Mouse (Mus musculus) midbrain, embryonic 14.5 days (tissue): ENCODE measurements around the gene Rad51b. TPM values are rescaled to one million over a fixed set of nuclear protein-coding genes. Genes with fewer than 3 reads are reported as not detected.

ENCODE experiments used
- ATAC-seq: fragments of 200-750 bp; cut with Nextera tagmentation; 2 replicates; pipeline ENCODE4 v1.8.0; 2017; ENCODE audit warnings: moderate number of reproducible peaks, moderate library complexity; ENCODE audit not compliant: low FRiP score, low TSS enrichment
- DNase-seq: peaks from one replicate; pipeline ENCODE4 v3.0.0-alpha.2; 2015
- H3K27ac ChIP-seq: fragments of 300-500 bp; sonication (generic); replicated peaks from 2 replicates; pipeline ENCODE4 v1.5.1; 2014; ENCODE audit warnings: mild to moderate bottlenecking, low read depth, low read length, moderate library complexity
- H3K27me3 ChIP-seq: fragments of 300-500 bp; sonication (generic); 2 replicates; pipeline ENCODE4 v1.6.1; 2014; ENCODE audit warnings: low read length, control low read depth, mixed read lengths; ENCODE audit not compliant: control insufficient read depth, insufficient read depth
- H3K36me3 ChIP-seq: fragments of 300-500 bp; sonication (generic); 2 replicates; pipeline ENCODE4 v1.6.1; 2014; ENCODE audit warnings: low read length, control low read depth; ENCODE audit not compliant: control insufficient read depth, insufficient read depth
- H3K4me1 ChIP-seq: fragments of 300-500 bp; sonication (generic); 2 replicates; pipeline ENCODE4 v1.6.1; 2014; ENCODE audit warnings: mild to moderate bottlenecking, antibody characterized with exemption, low read length, control low read depth; ENCODE audit not compliant: control insufficient read depth, insufficient read depth
- H3K4me2 ChIP-seq: fragments of 300-500 bp; sonication (generic); 2 replicates; pipeline ENCODE4 v1.6.1; 2014; ENCODE audit warnings: mild to moderate bottlenecking, low read length, moderate library complexity
- H3K4me3 ChIP-seq: fragments of 300-500 bp; sonication (generic); replicated peaks from 2 replicates; pipeline ENCODE4 v1.5.1; 2014; ENCODE audit warnings: low read depth, low read length
- H3K9ac ChIP-seq: fragments of 300-500 bp; sonication (generic); replicated peaks from 2 replicates; pipeline ENCODE4 v1.6.1; 2014; ENCODE audit warnings: mild to moderate bottlenecking, low read length, moderate library complexity
- H3K9me3 ChIP-seq: fragments of 300-500 bp; sonication (generic); 2 replicates; pipeline ENCODE4 v1.6.1; 2016; ENCODE audit warnings: low read length, control low read depth, mixed read lengths; ENCODE audit not compliant: control insufficient read depth
- WGBS: fragments of 180-500 bp; shearing (Covaris S2); extraction: QIAGEN DNeasy Blood & Tissue Kit; methylation state at CpG from one replicate; pipeline ENCODE4 v1.1.7; 2014; 5-methylcytosine and 5-hydroxymethylcytosine counted together
- polyA plus RNA-seq: library from polyadenylated mRNA; unstranded; fragments of >200 nt; fragmentation: Nextera tagmentation; extraction: Ambion mirVana; gene quantifications from 2 replicates; pipeline ENCODE4 v1.2.1, GENCODE M21; 2014

Rad51b gene
- polyA plus RNA-seq, 1 experiment from 2014 or later = 1.6 TPM

GRCm38 (mm10) chr12:79633458-79634106 is 336.5 kb downstream of the Rad51b start:
- Histone ChIP-seq H3K4me3 (no peak overlapping the region), H3K4me1 (no peaks in the 10 kb centered on the region), H3K36me3 (no peaks in the 10 kb centered on the region), H3K9me3 (no peaks in the 10 kb centered on the region), H3K27me3 (no peaks in the 10 kb centered on the region), H3K9ac (no peak overlapping the region), H3K27ac (no peak overlapping the region), H3K4me2 (no peak overlapping the region)
- DNase-seq (no peak), ATAC-seq (no peak)
- 90% methylated on average over 9 of the region's 9 CpGs for WGBS

GRCm38 (mm10) chr12:79641570-79642285 is 344.6 kb downstream of the Rad51b start:
- 63% methylated on average over 7 of the region's 7 CpGs for whole genome bisulfite sequencing
- no peak overlapping the region for H3K4me2 ChIP-seq
- DNase-seq = no peak
- no peaks in the 10 kb centered on the region for H3K27me3 ChIP-seq
- H3K4me1 ChIP-seq = no peaks in the 10 kb centered on the region
- no peaks in the 10 kb centered on the region for H3K36me3 ChIP-seq
- no peak overlapping the region for H3K9ac ChIP-seq
- no peak for ATAC-seq
- H3K4me3 ChIP-seq = no peak overlapping the region
- H3K27ac ChIP-seq = no peak overlapping the region
- H3K9me3 ChIP-seq = no peaks in the 10 kb centered on the region

- DNase-seq (no peak), ATAC-seq (no peak)
- H3K27me3 ChIP-seq = no peaks in the 10 kb centered on the region
- H3K4me1 ChIP-seq = no peaks in the 10 kb centered on the region
- H3K4me2 ChIP-seq = no peak overlapping the region
- H3K9ac ChIP-seq = no peak overlapping the region
- no peaks in the 10 kb centered on the region for H3K9me3 ChIP-seq
- no peaks in the 10 kb centered on the region for H3K36me3 ChIP-seq
- 96% methylated on average over 5 of the region's 5 CpGs for WGBS
- no peak overlapping the region for H3K27ac ChIP-seq
- no peak overlapping the region for H3K4me3 ChIP-seq
Measured at GRCm38 (mm10) chr12:79642715-79643114, 345.6 kb downstream of the Rad51b start.

- Histone ChIP-seq H3K9ac (no peak overlapping the region), H3K4me2 (no peak overlapping the region), H3K4me3 (no peak overlapping the region), H3K9me3 (no peaks in the 10 kb centered on the region), H3K36me3 (no peaks in the 10 kb centered on the region), H3K27me3 (no peaks in the 10 kb centered on the region), H3K4me1 (no peaks in the 10 kb centered on the region), H3K27ac (no peak overlapping the region)
- DNase-seq (no peak), ATAC-seq (no peak)
- 94% methylated on average over 4 of the region's 4 CpGs for WGBS
Measured at GRCm38 (mm10) chr12:79645656-79646055, 348.6 kb downstream of the Rad51b start.

GRCm38 (mm10) chr12:79646646-79647164 is 349.6 kb downstream of the Rad51b start:
- no peaks in the 10 kb centered on the region for H3K36me3 ChIP-seq
- no peaks in the 10 kb centered on the region for H3K27me3 ChIP-seq
- no peaks in the 10 kb centered on the region for H3K4me1 ChIP-seq
- 90% methylated on average over 9 of the region's 9 CpGs for WGBS
- no peak overlapping the region for H3K4me3 ChIP-seq
- ATAC-seq (no peak), DNase-seq (no peak)
- no peak overlapping the region for H3K27ac ChIP-seq
- no peak overlapping the region for H3K4me2 ChIP-seq
- H3K9me3 ChIP-seq = no peaks in the 10 kb centered on the region
- no peak overlapping the region for H3K9ac ChIP-seq

GRCm38 (mm10) chr12:79647382-79647781 is 350.3 kb downstream of the Rad51b start:
- H3K9me3 ChIP-seq = no peaks in the 10 kb centered on the region
- H3K4me2 ChIP-seq = no peak overlapping the region
- no peak overlapping the region for H3K4me3 ChIP-seq
- no peak overlapping the region for H3K27ac ChIP-seq
- ATAC-seq (no peak), DNase-seq (no peak)
- no peak overlapping the region for H3K9ac ChIP-seq
- H3K4me1 ChIP-seq = no peaks in the 10 kb centered on the region
- WGBS = 90% methylated on average over 6 of the region's 6 CpGs
- H3K36me3 ChIP-seq = no peaks in the 10 kb centered on the region
- H3K27me3 ChIP-seq = no peaks in the 10 kb centered on the region

- 76% methylated on average over 5 of the region's 5 CpGs for WGBS
Measured at GRCm38 (mm10) chr12:79647976-79648375, 350.9 kb downstream of the Rad51b start.

GRCm38 (mm10) chr12:79648812-79649700 is 352.0 kb downstream of the Rad51b start:
- Histone ChIP-seq H3K9ac (no peak overlapping the region), H3K4me2 (no peak overlapping the region), H3K36me3 (no peaks in the 10 kb centered on the region), H3K27me3 (no peaks in the 10 kb centered on the region), H3K4me3 (no peak overlapping the region), H3K9me3 (no peaks in the 10 kb centered on the region), H3K27ac (no peak overlapping the region), H3K4me1 (no peaks in the 10 kb centered on the region)
- ATAC-seq (no peak), DNase-seq (no peak)
- WGBS = 44% methylated on average over 7 of the region's 7 CpGs

More at GRCm38 (mm10) chr12:79647976-79648375, 350.9 kb downstream of the Rad51b start:
- no peaks in the 10 kb centered on the region for H3K9me3 ChIP-seq
- H3K9ac ChIP-seq = no peak overlapping the region
- H3K36me3 ChIP-seq = no peaks in the 10 kb centered on the region
- H3K27me3 ChIP-seq = no peaks in the 10 kb centered on the region
- no peak for DNase-seq
- no peak for ATAC-seq
- no peak overlapping the region for H3K4me2 ChIP-seq
- H3K27ac ChIP-seq = no peak overlapping the region
- no peak overlapping the region for H3K4me3 ChIP-seq
- H3K4me1 ChIP-seq = no peaks in the 10 kb centered on the region
